Mouse (Mus musculus): Measurements from ENCODE around the gene Trex1. TPM values are rescaled to one million over a fixed set of nuclear protein-coding genes. Genes with fewer than 3 reads are reported as not detected.

The Trex1 gene
- polyA plus RNA-seq, 1 experiment from 2014 or later: 16.1 TPM

DNA sequence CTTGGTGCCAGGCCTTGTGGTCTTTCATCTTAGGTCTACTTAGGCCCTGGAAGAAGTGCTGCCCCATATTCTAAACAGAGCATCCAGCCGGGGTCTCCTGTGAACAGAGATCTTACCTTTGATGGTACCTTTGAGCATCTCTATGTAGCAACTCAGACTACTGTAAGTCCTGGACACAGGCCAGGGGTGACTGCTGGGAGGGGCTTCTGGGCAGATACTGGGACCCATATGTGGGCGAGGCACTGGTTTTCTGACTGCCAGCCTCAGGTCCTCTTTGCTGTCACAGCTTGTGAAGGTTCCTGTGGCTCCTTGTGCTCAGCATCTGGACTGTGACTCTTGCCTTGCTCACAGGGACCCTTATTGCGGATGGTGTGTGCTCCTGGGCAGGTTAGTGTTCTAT, 43.0 kb upstream of the Trex1 start:
- H3K9ac ChIP-seq (ENCODE audit: low read depth, low read length): no peak overlapping the region
- H3K4me1 ChIP-seq (replicated peaks; ENCODE audit: control insufficient read depth, insufficient read depth, low read length): no peaks in the 10 kb centered on the region
- peaks cover 15% of the 10 kb centered on the region; the same call in 1 of the 2 replicates for H3K36me3 ChIP-seq (ENCODE audit: control insufficient read depth, insufficient read depth)
- WGBS: 86% methylated on average over 3 of the region's 3 CpGs
- no peaks in the 10 kb centered on the region for H3K9me3 ChIP-seq (ENCODE audit: control insufficient read depth)
- no peak overlapping the region for H3K27ac ChIP-seq (ENCODE audit: low read depth, low read length)
- no peak overlapping the region for H3K4me3 ChIP-seq (ENCODE audit: low read depth, low read length)
- H3K27me3 ChIP-seq (replicated peaks; ENCODE audit: control insufficient read depth, insufficient read depth, low read length): no peaks in the 10 kb centered on the region
- H3K4me2 ChIP-seq (replicated peaks; ENCODE audit: low read depth): no peak overlapping the region
- ATAC-seq: no peak
- no peak for TF ChIP-seq CTCF (IDR thresholded peaks at IDR 0.05; ENCODE audit: low read depth)

GRCm38 (mm10) chr9:109101933-109102445, 42.5 kb upstream of the Trex1 start:
- TF ChIP-seq CTCF (IDR thresholded peaks at IDR 0.05; ENCODE audit: low read depth): no peak
- Histone ChIP-seq H3K4me2 (replicated peaks; ENCODE audit: low read depth) (no peak overlapping the region), H3K27ac (ENCODE audit: low read depth, low read length) (no peak overlapping the region), H3K4me3 (ENCODE audit: low read depth, low read length) (no peak overlapping the region), H3K27me3 (replicated peaks; ENCODE audit: control insufficient read depth, insufficient read depth, low read length) (no peaks in the 10 kb centered on the region), H3K9me3 (ENCODE audit: control insufficient read depth) (no peaks in the 10 kb centered on the region), H3K4me1 (replicated peaks; ENCODE audit: control insufficient read depth, insufficient read depth, low read length) (no peaks in the 10 kb centered on the region; the same call in 1 of the 2 replicates), H3K9ac (ENCODE audit: low read depth, low read length) (no peak overlapping the region), H3K36me3 (ENCODE audit: control insufficient read depth, insufficient read depth) (peaks cover 15% of the 10 kb centered on the region; the same call in 1 of the 2 replicates)
- ATAC-seq: no peak
- 94% methylated on average over 5 of the region's 5 CpGs for WGBS

GRCm38 (mm10) chr9:109100307-109100928, 40.9 kb upstream of the Trex1 start:
- 87% methylated on average over 20 of the region's 20 CpGs for WGBS
- no peak for ATAC-seq
- H3K9ac ChIP-seq (ENCODE audit: low read depth, low read length): no peak overlapping the region
- H3K36me3 ChIP-seq (ENCODE audit: control insufficient read depth, insufficient read depth): peaks cover 6% of the 10 kb centered on the region; the same call in 1 of the 2 replicates
- H3K9me3 ChIP-seq (ENCODE audit: control insufficient read depth): no peaks in the 10 kb centered on the region
- TF ChIP-seq CTCF (IDR thresholded peaks at IDR 0.05; ENCODE audit: low read depth): no peak
- no peak overlapping the region for H3K4me2 ChIP-seq (replicated peaks; ENCODE audit: low read depth)
- H3K27me3 ChIP-seq (replicated peaks; ENCODE audit: control insufficient read depth, insufficient read depth, low read length): no peaks in the 10 kb centered on the region
- H3K27ac ChIP-seq (ENCODE audit: low read depth, low read length): no peak overlapping the region
- no peaks in the 10 kb centered on the region; the same call in 1 of the 2 replicates for H3K4me1 ChIP-seq (replicated peaks; ENCODE audit: control insufficient read depth, insufficient read depth, low read length)
- no peak overlapping the region for H3K4me3 ChIP-seq (ENCODE audit: low read depth, low read length)

DNA sequence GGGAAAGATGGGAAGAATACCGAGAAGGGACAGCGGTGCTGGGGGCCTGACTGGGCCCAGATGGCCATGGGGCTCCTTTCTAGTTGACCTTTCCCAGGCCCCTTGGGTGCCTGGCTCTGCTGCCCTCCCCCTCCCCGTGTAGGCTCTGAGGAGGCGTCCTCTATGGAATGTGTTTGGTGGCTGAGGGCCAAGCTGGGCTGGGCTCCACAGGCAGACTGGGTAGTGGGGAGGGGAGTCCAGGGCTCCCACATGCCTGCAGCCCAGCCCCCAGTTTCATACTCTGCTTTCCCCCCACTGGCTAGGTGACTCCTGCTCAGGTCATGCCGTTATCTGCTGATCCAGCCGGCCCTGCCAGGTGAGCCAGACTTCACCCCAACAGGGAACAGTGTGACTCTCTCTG, 39.4 kb upstream of the Trex1 start:
- TF ChIP-seq CTCF (IDR thresholded peaks at IDR 0.05; ENCODE audit: low read depth): no peak
- H3K4me3 ChIP-seq (ENCODE audit: low read depth, low read length): no peak overlapping the region
- 30% methylated on average over 6 of the region's 6 CpGs for WGBS
- H3K27me3 ChIP-seq (replicated peaks; ENCODE audit: control insufficient read depth, insufficient read depth, low read length): no peaks in the 10 kb centered on the region
- no peak overlapping the region for H3K4me2 ChIP-seq (replicated peaks; ENCODE audit: low read depth)
- no peak overlapping the region for H3K27ac ChIP-seq (ENCODE audit: low read depth, low read length)
- no peaks in the 10 kb centered on the region for H3K9me3 ChIP-seq (ENCODE audit: control insufficient read depth)
- ATAC-seq: no peak
- H3K9ac ChIP-seq (ENCODE audit: low read depth, low read length): no peak overlapping the region
- peaks cover 5% of the 10 kb centered on the region; the same call in 1 of the 2 replicates for H3K4me1 ChIP-seq (replicated peaks; ENCODE audit: control insufficient read depth, insufficient read depth, low read length)
- H3K36me3 ChIP-seq (ENCODE audit: control insufficient read depth, insufficient read depth): peaks cover 3% of the 10 kb centered on the region; the same call in 1 of the 2 replicates

GRCm38 (mm10) chr9:109098366-109098765, 38.8 kb upstream of the Trex1 start:
- no peak overlapping the region for H3K4me2 ChIP-seq (replicated peaks; ENCODE audit: low read depth)
- TF ChIP-seq CTCF (IDR thresholded peaks at IDR 0.05; ENCODE audit: low read depth): no peak
- H3K9me3 ChIP-seq (ENCODE audit: control insufficient read depth): no peaks in the 10 kb centered on the region
- H3K4me1 ChIP-seq (replicated peaks; ENCODE audit: control insufficient read depth, insufficient read depth, low read length): peaks cover 6% of the 10 kb centered on the region; the same call in 1 of the 2 replicates
- H3K9ac ChIP-seq (ENCODE audit: low read depth, low read length): no peak overlapping the region
- peaks cover 3% of the 10 kb centered on the region; the same call in 1 of the 2 replicates for H3K36me3 ChIP-seq (ENCODE audit: control insufficient read depth, insufficient read depth)
- WGBS: 80% methylated on average over 8 of the region's 8 CpGs
- H3K27ac ChIP-seq (ENCODE audit: low read depth, low read length): no peak overlapping the region
- H3K4me3 ChIP-seq (ENCODE audit: low read depth, low read length): no peak overlapping the region
- no peak for ATAC-seq
- no peaks in the 10 kb centered on the region for H3K27me3 ChIP-seq (replicated peaks; ENCODE audit: control insufficient read depth, insufficient read depth, low read length)

DNA sequence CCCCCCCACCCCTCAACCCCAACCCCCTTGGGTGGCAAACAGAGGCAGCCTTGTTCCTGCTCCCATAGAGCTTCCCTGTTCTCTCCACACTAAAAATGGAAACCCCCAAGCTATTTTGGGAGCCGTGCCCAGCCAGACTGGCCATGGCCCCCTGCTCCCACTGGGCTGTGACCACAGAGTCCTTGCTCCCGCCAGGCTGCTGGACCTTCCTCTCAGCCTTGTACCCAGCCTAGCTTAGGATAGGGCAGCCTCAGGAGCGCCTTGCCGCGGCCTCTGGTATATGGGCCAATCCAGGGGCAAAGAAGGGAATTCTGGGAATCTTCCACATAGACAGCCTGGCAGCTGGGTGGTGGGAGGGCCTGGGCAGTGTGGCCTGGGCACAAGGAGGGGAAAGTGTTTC, 38.3 kb upstream of the Trex1 start:
- H3K9me3 ChIP-seq (ENCODE audit: control insufficient read depth): no peaks in the 10 kb centered on the region
- H3K27me3 ChIP-seq (replicated peaks; ENCODE audit: control insufficient read depth, insufficient read depth, low read length): no peaks in the 10 kb centered on the region
- ATAC-seq: no peak
- WGBS: 59% methylated on average over 5 of the region's 5 CpGs
- no peak overlapping the region for H3K27ac ChIP-seq (ENCODE audit: low read depth, low read length)
- 0 out of 2 replicates have a peak overlapping the region, but pooled peaks have one; percentile 9 for H3K4me2 ChIP-seq (replicated peaks; ENCODE audit: low read depth)
- H3K4me1 ChIP-seq (replicated peaks; ENCODE audit: control insufficient read depth, insufficient read depth, low read length): peaks cover 6% of the 10 kb centered on the region; the same call in 1 of the 2 replicates
- H3K4me3 ChIP-seq (ENCODE audit: low read depth, low read length): no peak overlapping the region
- no peak overlapping the region for H3K9ac ChIP-seq (ENCODE audit: low read depth, low read length)
- peaks cover 3% of the 10 kb centered on the region; the same call in 1 of the 2 replicates for H3K36me3 ChIP-seq (ENCODE audit: control insufficient read depth, insufficient read depth)
- TF ChIP-seq CTCF (IDR thresholded peaks at IDR 0.05; ENCODE audit: low read depth): no peak

Data from intestine, postnatal 0 days (tissue).